Mouse (Mus musculus): ENCODE measurements at regions not wholly inside any gene's neighbourhood (a gene's known extent, or its start where the extent isn't known, plus 50 kb on each side); places are given as distances from the start of the nearest gene placed in this dataset.

GRCm38 (mm10) chr8:11973436-11973835, 133.2 kb downstream of the Tex29 start:
- ATAC-seq (ENCODE audit: insufficient number of reproducible peaks, low FRiP score, low TSS enrichment): no peak

- no peak for ATAC-seq (ENCODE audit: insufficient number of reproducible peaks, low FRiP score, low TSS enrichment)
Observed at GRCm38 (mm10) chr8:11977121-11977520, 136.8 kb downstream of the Tex29 start.

GRCm38 (mm10) chr8:11979056-11979455, 138.8 kb downstream of the Tex29 start:
- no peak for ATAC-seq (ENCODE audit: insufficient number of reproducible peaks, low FRiP score, low TSS enrichment)

- ATAC-seq (ENCODE audit: insufficient number of reproducible peaks, low FRiP score, low TSS enrichment): no peak
Observed at GRCm38 (mm10) chr8:11981458-11981857, 141.2 kb downstream of the Tex29 start.

GRCm38 (mm10) chr8:11990024-11990423, 149.8 kb downstream of the Tex29 start:
- no peak for ATAC-seq (ENCODE audit: insufficient number of reproducible peaks, low FRiP score, low TSS enrichment)

- ATAC-seq (ENCODE audit: insufficient number of reproducible peaks, low FRiP score, low TSS enrichment): no peak; the same call in 1 of the 2 replicates
Observed at GRCm38 (mm10) chr8:11999736-12000458, 159.6 kb downstream of the Tex29 start.

GRCm38 (mm10) chr8:12000459-12000789, 160.2 kb downstream of the Tex29 start:
- ATAC-seq (ENCODE audit: insufficient number of reproducible peaks, low FRiP score, low TSS enrichment): no peak

- no peak for ATAC-seq (ENCODE audit: insufficient number of reproducible peaks, low FRiP score, low TSS enrichment)
Observed at GRCm38 (mm10) chr8:12004241-12004640, 164.0 kb downstream of the Tex29 start.

GRCm38 (mm10) chr8:12012769-12013168, 172.5 kb downstream of the Tex29 start:
- no peak for ATAC-seq (ENCODE audit: insufficient number of reproducible peaks, low FRiP score, low TSS enrichment)

GRCm38 (mm10) chr8:12017750-12018149, 177.5 kb downstream of the Tex29 start:
- ATAC-seq (ENCODE audit: insufficient number of reproducible peaks, low FRiP score, low TSS enrichment): no peak

GRCm38 (mm10) chr8:12019272-12019671, 179.0 kb downstream of the Tex29 start:
- ATAC-seq (ENCODE audit: insufficient number of reproducible peaks, low FRiP score, low TSS enrichment): no peak

GRCm38 (mm10) chr8:12023669-12024390, 183.6 kb downstream of the Tex29 start:
- no peak for ATAC-seq (ENCODE audit: insufficient number of reproducible peaks, low FRiP score, low TSS enrichment)

GRCm38 (mm10) chr8:12030363-12031116, 190.3 kb downstream of the Tex29 start:
- no peak for ATAC-seq (ENCODE audit: insufficient number of reproducible peaks, low FRiP score, low TSS enrichment)

- ATAC-seq (ENCODE audit: insufficient number of reproducible peaks, low FRiP score, low TSS enrichment): no peak
Observed at GRCm38 (mm10) chr8:12031796-12032195, 191.5 kb downstream of the Tex29 start.

- no peak for ATAC-seq (ENCODE audit: insufficient number of reproducible peaks, low FRiP score, low TSS enrichment)
Observed at GRCm38 (mm10) chr8:12032386-12032785, 192.1 kb downstream of the Tex29 start.

GRCm38 (mm10) chr8:12036349-12036748, 196.1 kb downstream of the Tex29 start:
- ATAC-seq (ENCODE audit: insufficient number of reproducible peaks, low FRiP score, low TSS enrichment): no peak

GRCm38 (mm10) chr8:12040924-12041323, 200.7 kb downstream of the Tex29 start:
- ATAC-seq (ENCODE audit: insufficient number of reproducible peaks, low FRiP score, low TSS enrichment): no peak

GRCm38 (mm10) chr8:12041662-12042061, 201.4 kb downstream of the Tex29 start:
- no peak for ATAC-seq (ENCODE audit: insufficient number of reproducible peaks, low FRiP score, low TSS enrichment)

- no peak for ATAC-seq (ENCODE audit: insufficient number of reproducible peaks, low FRiP score, low TSS enrichment)
Observed at GRCm38 (mm10) chr8:12050841-12051240, 210.6 kb downstream of the Tex29 start.

GRCm38 (mm10) chr8:12051357-12051756, 211.1 kb downstream of the Tex29 start:
- no peak for ATAC-seq (ENCODE audit: insufficient number of reproducible peaks, low FRiP score, low TSS enrichment)

- no peak for ATAC-seq (ENCODE audit: insufficient number of reproducible peaks, low FRiP score, low TSS enrichment)
Observed at GRCm38 (mm10) chr8:12055931-12056330, 215.7 kb downstream of the Tex29 start.

All from cerebellum, adult (tissue).